Mouse (Mus musculus) adrenal gland, adult 18-20 months (tissue): ENCODE measurements at regions not wholly inside any gene's neighbourhood (a gene's known extent, or its start where the extent isn't known, plus 50 kb on each side); places are given as distances from the start of the nearest gene placed in this dataset.

Experiments
- DNase-seq, 2 experiments: peaks; one replicate each; pipeline ENCODE4 v3.0.0; 2021 to 2022; ENCODE audit warnings: low spot score in 2 of 2

- DNase-seq: no peak
Observed at GRCm38 (mm10) chr4:49958275-49958674, 112.7 kb upstream of the Grin3a start.

- no peak for DNase-seq
Observed at GRCm38 (mm10) chr4:49956855-49957254, 111.3 kb upstream of the Grin3a start.

GRCm38 (mm10) chr4:49946306-49946705 lies 100.8 kb upstream of the Grin3a start:
- no peak for DNase-seq

GRCm38 (mm10) chr4:49937471-49937870 lies 91.9 kb upstream of the Grin3a start:
- no peak for DNase-seq

- peak in 1 of 2 experiments; percentile 12 for DNase-seq
Observed at GRCm38 (mm10) chr4:49929636-49930035, 84.1 kb upstream of the Grin3a start.

GRCm38 (mm10) chr4:49927045-49927444 lies 81.5 kb upstream of the Grin3a start:
- DNase-seq: no peak

GRCm38 (mm10) chr4:49914221-49914620 lies 68.7 kb upstream of the Grin3a start:
- DNase-seq: no peak

- no peak for DNase-seq
Observed at GRCm38 (mm10) chr4:49913636-49914035, 68.1 kb upstream of the Grin3a start.
